Mouse (Mus musculus) liver, embryonic 15.5 days (tissue): ENCODE measurements around the gene Mbd3. TPM values are rescaled to one million over a fixed set of nuclear protein-coding genes. Genes with fewer than 3 reads are reported as not detected.
A peak's percentile ranks its signal among the peaks of the same experiment; 100 is the strongest.
"Not testable (repeated sequence)": the region's sequence is repeated elsewhere in the genome, so short reads cannot be mapped to it uniquely, and the experiment has no call there.

Experiments used
- ATAC-seq: fragments of 200-750 bp; cut with Nextera tagmentation; 2 replicates; pipeline ENCODE4 v1.8.0; 2017; ENCODE audit warnings: moderate number of reproducible peaks, mild to moderate bottlenecking, moderate library complexity; ENCODE audit not compliant: insufficient read depth
- H3K27ac ChIP-seq: fragments of 300-500 bp; sonication (generic); replicated peaks from 2 replicates; pipeline ENCODE4 v1.5.1; 2015; ENCODE audit warnings: mild to moderate bottlenecking, inconsistent platforms
- H3K27me3 ChIP-seq: fragments of 300-500 bp; sonication (generic); 2 replicates; pipeline ENCODE4 v1.6.1; 2015; ENCODE audit warnings: mild to moderate bottlenecking, inconsistent platforms
- H3K36me3 ChIP-seq: fragments of 300-500 bp; sonication (generic); replicated peaks from 2 replicates; pipeline ENCODE4 v1.6.1; 2015; ENCODE audit warnings: moderate library complexity, mild to moderate bottlenecking, inconsistent platforms
- H3K4me1 ChIP-seq: fragments of 300-500 bp; sonication (generic); replicated peaks from 2 replicates; pipeline ENCODE4 v1.6.1; 2015; ENCODE audit warnings: inconsistent platforms
- H3K4me2 ChIP-seq: fragments of 300-500 bp; sonication (generic); 2 replicates; pipeline ENCODE4 v1.6.1; 2015; ENCODE audit warnings: moderate library complexity, mild to moderate bottlenecking, inconsistent platforms
- H3K4me3 ChIP-seq: fragments of 300-500 bp; sonication (generic); replicated peaks from 2 replicates; pipeline ENCODE4 v1.5.1; 2015; ENCODE audit warnings: mild to moderate bottlenecking, inconsistent platforms
- H3K9ac ChIP-seq: fragments of 300-500 bp; sonication (generic); 2 replicates; pipeline ENCODE4 v1.6.1; 2015; ENCODE audit warnings: moderate library complexity, mild to moderate bottlenecking, inconsistent platforms
- H3K9me3 ChIP-seq: fragments of 300-500 bp; sonication (generic); replicated peaks from 2 replicates; pipeline ENCODE4 v1.6.1; 2016; ENCODE audit warnings: inconsistent platforms
- WGBS: fragments of 180-500 bp; shearing (Covaris S2); methylation state at CpG from one replicate; pipeline ENCODE4 v1.1.7; 2015; ENCODE audit warnings: mixed read lengths; ENCODE audit not compliant: insufficient replicate concordance; 5-methylcytosine and 5-hydroxymethylcytosine counted together
- microRNA-seq: library from miRNA; unstranded; fragments of <30 nt; microRNA quantifications from one replicate; pipeline ENCODE4, GENCODE M21; 2016
- polyA plus RNA-seq: library from polyadenylated mRNA; unstranded; fragments of >200 nt; fragmentation: Nextera tagmentation; extraction: Ambion mirVana; gene quantifications from 2 replicates; pipeline ENCODE4 v1.2.1, GENCODE M21; 2015

The Mbd3 gene
- polyA plus RNA-seq, 1 experiment from 2014 or later = 63.2 TPM

DNA sequence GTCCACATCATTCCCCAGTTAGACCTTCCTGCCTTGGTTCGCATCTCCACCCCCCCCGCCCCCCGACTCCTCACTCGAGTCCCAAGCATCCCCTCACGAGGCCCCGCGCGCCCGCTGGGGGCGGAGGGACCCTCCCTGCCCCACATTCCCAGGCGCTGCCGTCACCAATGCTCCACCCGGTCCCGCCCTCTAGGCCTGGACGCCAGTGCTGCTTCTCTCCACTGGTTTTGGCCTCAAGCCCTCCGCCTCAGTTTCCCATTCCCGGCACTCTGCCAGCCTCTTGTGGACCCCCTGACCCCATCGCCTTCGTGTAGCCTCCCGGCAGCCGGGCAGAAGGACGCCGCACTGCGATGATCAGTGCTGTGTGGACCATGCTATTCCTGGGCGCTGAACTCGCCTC is 50.4 kb downstream of the Mbd3 start:
- Histone ChIP-seq H3K4me1 (peaks cover 62% of the 10 kb centered on the region), H3K36me3 (no peaks in the 10 kb centered on the region), H3K9me3 (no peaks in the 10 kb centered on the region), H3K9ac (no peak overlapping the region), H3K27me3 (peaks cover 89% of the 10 kb centered on the region), H3K27ac (no peak overlapping the region), H3K4me2 (no peak overlapping the region), H3K4me3 (no peak overlapping the region)
- 22% methylated on average over 26 of the region's 26 CpGs for WGBS
- no peak for ATAC-seq

- Histone ChIP-seq H3K4me3 (peak within 1 kb of the TSS; percentile 57), H3K9ac (peak within 1 kb of the TSS; percentile 54), H3K4me2 (peak within 1 kb of the TSS; percentile 89), H3K36me3 (no peaks in the 10 kb centered on the region), H3K27me3 (peaks cover 87% of the 10 kb centered on the region), H3K9me3 (no peaks in the 10 kb centered on the region), H3K4me1 (peaks cover 69% of the 10 kb centered on the region), H3K27ac (no peak within 1 kb of the TSS)
- WGBS = 1% methylated on average over 42 of the region's 42 CpGs
- no peak for ATAC-seq
Measured at GRCm38 (mm10) chr10:80348244-80348781, 51.0 kb downstream of the Mbd3 start, which contains the start of gene Adamtsl5. Gene Adamtsl5 (minus strand): TSS chr10:80348412.

DNA sequence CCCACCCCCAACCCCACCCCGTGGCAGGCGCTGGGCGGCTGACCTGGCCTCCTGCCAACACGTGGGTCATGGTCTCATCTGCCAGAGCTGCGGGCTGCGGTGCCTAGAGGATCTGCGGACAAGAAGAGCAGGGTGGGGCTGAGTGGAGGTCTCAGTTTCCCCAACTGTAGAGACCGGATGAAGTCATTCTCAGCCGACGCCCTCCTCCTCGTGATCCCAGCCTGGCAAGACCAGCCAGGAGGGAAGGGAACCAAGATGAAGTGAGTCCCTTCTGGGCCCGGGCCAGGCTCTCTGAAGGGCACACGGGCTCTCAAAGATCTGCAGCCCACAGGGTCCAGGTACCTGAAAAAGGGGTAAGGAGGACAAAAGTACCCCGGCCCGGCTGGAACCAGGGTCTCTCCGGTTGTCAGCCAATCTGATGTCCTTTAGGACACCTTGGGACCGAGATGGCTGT is 51.8 kb downstream of the Mbd3 start:
- ATAC-seq = no peak
- 10% methylated on average over 17 of the region's 17 CpGs for WGBS
- Histone ChIP-seq H3K27me3 (peaks cover 87% of the 10 kb centered on the region), H3K27ac (no peak overlapping the region), H3K36me3 (no peaks in the 10 kb centered on the region), H3K9ac (peak overlapping the region; percentile 54; the same call in 1 of the 2 replicates), H3K9me3 (no peaks in the 10 kb centered on the region), H3K4me1 (peaks cover 74% of the 10 kb centered on the region), H3K4me2 (peak overlapping the region; percentile 89), H3K4me3 (peak overlapping the region; percentile 57)

DNA sequence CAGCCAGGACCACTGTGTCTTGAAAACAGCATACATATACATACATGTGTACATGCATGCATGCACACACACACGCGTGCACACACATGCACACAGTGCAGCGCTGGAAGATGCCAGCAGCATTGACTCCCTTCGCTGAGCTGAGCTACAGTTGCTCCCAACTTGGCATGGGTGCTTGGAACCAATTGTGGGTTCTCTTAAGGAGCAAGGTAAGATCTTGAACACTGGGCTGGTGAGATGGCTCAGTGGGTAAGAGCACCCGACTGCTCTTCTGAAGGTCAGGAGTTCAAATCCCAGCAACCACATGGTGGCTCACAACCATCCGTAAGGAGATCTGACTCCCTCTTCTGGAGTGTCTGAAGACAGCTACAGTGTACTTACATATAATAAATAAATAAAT is 53.4 kb downstream of the Mbd3 start:
- peaks cover 87% of the 10 kb centered on the region for H3K27me3 ChIP-seq
- H3K36me3 ChIP-seq, H3K9me3 ChIP-seq, ATAC-seq, H3K9ac ChIP-seq, H3K4me3 ChIP-seq: not testable (repeated sequence)
- H3K4me1 ChIP-seq = peaks cover 84% of the 10 kb centered on the region
- H3K27ac ChIP-seq = peak overlapping the region; percentile 97; the same call in 1 of the 2 replicates
- 75% methylated on average over 6 of the region's 6 CpGs for WGBS
- H3K4me2 ChIP-seq = 0 out of 2 replicates have a peak overlapping the region, but pooled peaks have one; percentile 83

GRCm38 (mm10) chr10:80345122-80345521 is 54.2 kb downstream of the Mbd3 start:
- 4% methylated on average over 16 of the region's 16 CpGs for WGBS
- H3K4me1 ChIP-seq = peaks cover 84% of the 10 kb centered on the region
- peak overlapping the region; percentile 83 for H3K4me2 ChIP-seq
- peak overlapping the region; percentile 57 for H3K9ac ChIP-seq
- peaks cover 87% of the 10 kb centered on the region for H3K27me3 ChIP-seq
- H3K9me3 ChIP-seq = no peaks in the 10 kb centered on the region
- H3K27ac ChIP-seq = peak overlapping the region; percentile 97
- peak; percentile 22 for ATAC-seq
- H3K36me3 ChIP-seq = no peaks in the 10 kb centered on the region
- H3K4me3 ChIP-seq = peak overlapping the region; percentile 54

- Histone ChIP-seq H3K9me3 (no peaks in the 10 kb centered on the region), H3K4me2 (peak overlapping the region; percentile 83), H3K27me3 (peaks cover 78% of the 10 kb centered on the region), H3K4me1 (peaks cover 88% of the 10 kb centered on the region), H3K9ac (peak overlapping the region; percentile 57), H3K36me3 (no peaks in the 10 kb centered on the region), H3K27ac (peak overlapping the region; percentile 97), H3K4me3 (peak overlapping the region; percentile 54)
- peak; percentile 81 for ATAC-seq
- WGBS = 7% methylated on average over 9 of the region's 9 CpGs
Measured at GRCm38 (mm10) chr10:80344131-80344661, 55.2 kb downstream of the Mbd3 start.

DNA sequence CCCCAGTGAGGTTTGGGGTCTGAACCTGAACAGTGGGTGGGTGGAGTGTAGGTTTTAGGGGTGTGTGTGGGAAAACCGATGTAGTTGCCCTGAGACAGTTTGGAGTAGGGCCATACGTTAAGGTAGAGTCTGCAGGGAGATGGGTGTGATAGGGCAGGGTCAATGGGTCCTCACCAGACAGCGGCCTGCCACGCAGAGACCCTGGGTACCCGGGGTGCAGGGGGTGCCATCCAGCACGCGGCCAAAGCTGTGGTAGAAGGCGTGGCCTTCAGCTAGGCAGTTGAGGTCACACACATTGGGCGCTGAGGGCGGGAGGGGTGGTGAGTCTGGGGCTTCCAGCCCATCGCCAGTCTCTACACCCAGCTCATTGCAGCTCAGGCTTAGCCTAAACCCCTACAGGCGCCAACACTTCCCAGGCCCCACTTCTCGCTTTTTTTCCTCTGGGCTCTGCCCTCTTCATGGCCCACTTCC is 55.9 kb downstream of the Mbd3 start:
- H3K4me1 ChIP-seq = peaks cover 80% of the 10 kb centered on the region
- H3K9ac ChIP-seq = peak overlapping the region; percentile 57; the same call in 1 of the 2 replicates
- ATAC-seq = peak; percentile 10; the same call in 1 of the 2 replicates
- H3K36me3 ChIP-seq = no peaks in the 10 kb centered on the region
- peaks cover 71% of the 10 kb centered on the region for H3K27me3 ChIP-seq
- H3K4me3 ChIP-seq = peak overlapping the region; percentile 54
- no peaks in the 10 kb centered on the region for H3K9me3 ChIP-seq
- peak overlapping the region; percentile 83 for H3K4me2 ChIP-seq
- 17% methylated on average over 13 of the region's 13 CpGs for WGBS
- H3K27ac ChIP-seq = peak overlapping the region; percentile 97

DNA sequence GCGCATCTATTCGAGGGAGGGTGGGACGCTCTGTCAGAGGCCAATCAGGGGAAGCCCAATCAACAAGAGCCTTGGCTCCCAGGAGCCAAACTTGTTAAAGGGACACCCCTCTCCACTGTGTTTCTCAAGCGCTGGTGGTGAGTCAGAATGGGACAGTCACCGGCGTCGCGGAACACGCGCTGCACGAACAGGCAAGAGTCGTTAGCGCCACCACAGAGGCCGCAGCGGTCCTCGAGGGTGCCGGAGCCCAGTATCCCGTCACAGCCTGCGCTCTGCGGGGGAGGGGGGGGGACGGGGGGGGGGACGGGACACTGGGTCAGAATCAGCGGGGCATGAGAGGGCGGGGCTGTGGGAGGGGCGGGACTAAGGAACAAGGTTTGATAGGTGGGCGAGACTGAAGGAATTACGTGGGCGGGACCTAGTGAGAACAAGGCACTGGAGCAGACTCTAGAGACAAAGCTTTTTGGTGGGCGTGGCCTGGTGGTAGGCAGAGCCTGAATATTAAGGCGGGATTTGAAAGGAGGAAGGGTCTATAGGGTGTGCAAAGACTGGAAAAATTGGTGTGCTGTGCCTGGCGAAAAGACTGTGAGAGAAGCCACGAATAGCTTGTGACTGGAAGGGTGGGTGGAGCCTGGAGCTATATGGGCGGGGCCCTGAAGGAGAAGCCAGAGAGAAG is 56.5 kb downstream of the Mbd3 start:
- peak; percentile 20 for ATAC-seq
- Histone ChIP-seq H3K4me2 (peak overlapping the region; percentile 83), H3K27me3 (peaks cover 65% of the 10 kb centered on the region), H3K9me3 (no peaks in the 10 kb centered on the region), H3K27ac (peak overlapping the region; percentile 97), H3K4me3 (peak overlapping the region; percentile 54), H3K36me3 (no peaks in the 10 kb centered on the region), H3K4me1 (peaks cover 74% of the 10 kb centered on the region), H3K9ac (peak overlapping the region; percentile 57; the same call in 1 of the 2 replicates)
- under 1% methylated on average over 33 of the region's 33 CpGs for WGBS

Small RNA genes within 50 kb of the gene (microRNA-seq; reads per million reads assigned to microRNA genes)
- gene Gm22721 = not detected

Other genes with a start within 250 kb of the Mbd3 start
- 13.1 and 17.0 TPM in 2 replicates for gene Cirbp, start 233.6 kb downstream of the Mbd3 start, polyA plus RNA-seq
- 8.9 and 10.1 TPM in 2 replicates for gene 1600002K03Rik, start 226.6 kb downstream of the Mbd3 start, polyA plus RNA-seq
- 0.56 and 0.61 TPM in 2 replicates for gene Efna2, start 220.1 kb downstream of the Mbd3 start, polyA plus RNA-seq
- 16.6 and 17.0 TPM in 2 replicates for gene Mum1, start 173.1 kb downstream of the Mbd3 start, polyA plus RNA-seq
- gene Ndufs7, start 150.4 kb downstream of the Mbd3 start, polyA plus RNA-seq = 228 and 236 TPM in 2 replicates
- gene Gamt, start 138.5 kb downstream of the Mbd3 start, polyA plus RNA-seq = 112 and 138 TPM in 2 replicates
- gene Dazap1, start 138.1 kb downstream of the Mbd3 start, polyA plus RNA-seq = 26.0 and 27.2 TPM in 2 replicates
- gene Rps15, start 107.1 kb downstream of the Mbd3 start, polyA plus RNA-seq = 501 and 527 TPM in 2 replicates
- gene Apc2, start 103.6 kb downstream of the Mbd3 start, polyA plus RNA-seq = 0.09 and 0.12 TPM in 2 replicates
- gene 2310011J03Rik, start 79.0 kb downstream of the Mbd3 start, polyA plus RNA-seq = 32.4 and 35.0 TPM in 2 replicates
- gene Pcsk4, start 70.1 kb downstream of the Mbd3 start, polyA plus RNA-seq = 3.9 and 4.1 TPM in 2 replicates
- 75.6 and 92.4 TPM in 2 replicates for gene Reep6, start 69.6 kb downstream of the Mbd3 start, polyA plus RNA-seq
- gene Adamtsl5, start 51.1 kb downstream of the Mbd3 start, polyA plus RNA-seq = 2.2 and 2.3 TPM in 2 replicates
- gene Plk5, start 43.1 kb downstream of the Mbd3 start, polyA plus RNA-seq = 0.03 and 0.06 TPM in 2 replicates
- gene Mex3d, start 11.9 kb downstream of the Mbd3 start, polyA plus RNA-seq = 0.78 and 0.92 TPM in 2 replicates
- 526 and 581 TPM in 2 replicates for gene Uqcr11, start 7.3 kb upstream of the Mbd3 start, polyA plus RNA-seq
- gene Tcf3, start 34.1 kb upstream of the Mbd3 start, polyA plus RNA-seq = 52.8 and 59.5 TPM in 2 replicates
- gene Onecut3, start 95.3 kb upstream of the Mbd3 start, polyA plus RNA-seq = not detected in 2 replicates
- gene Atp8b3, start 139.6 kb upstream of the Mbd3 start, polyA plus RNA-seq = 0.02 TPM in 1 of 2 replicates, not detected in the other
- 12.8 and 15.6 TPM in 2 replicates for gene Rexo1, start 162.0 kb upstream of the Mbd3 start, polyA plus RNA-seq
- gene Klf16, start 177.8 kb upstream of the Mbd3 start, polyA plus RNA-seq = 11.7 and 12.1 TPM in 2 replicates
- 50.8 and 62.8 TPM in 2 replicates for gene Abhd17a, start 190.8 kb upstream of the Mbd3 start, polyA plus RNA-seq
- gene Scamp4, start 203.3 kb upstream of the Mbd3 start, polyA plus RNA-seq = 41.9 and 45.3 TPM in 2 replicates
- 4.8 and 5.8 TPM in 2 replicates for gene Adat3, start 203.3 kb upstream of the Mbd3 start, polyA plus RNA-seq
- 1.5 TPM in 2 replicates for gene Gm49322, start 206.5 kb upstream of the Mbd3 start, polyA plus RNA-seq
- 49.7 and 60.4 TPM in 2 replicates for gene Csnk1g2, start 223.3 kb upstream of the Mbd3 start, polyA plus RNA-seq